Mouse (Mus musculus): ENCODE results near the gene Ssh3.

DNA sequence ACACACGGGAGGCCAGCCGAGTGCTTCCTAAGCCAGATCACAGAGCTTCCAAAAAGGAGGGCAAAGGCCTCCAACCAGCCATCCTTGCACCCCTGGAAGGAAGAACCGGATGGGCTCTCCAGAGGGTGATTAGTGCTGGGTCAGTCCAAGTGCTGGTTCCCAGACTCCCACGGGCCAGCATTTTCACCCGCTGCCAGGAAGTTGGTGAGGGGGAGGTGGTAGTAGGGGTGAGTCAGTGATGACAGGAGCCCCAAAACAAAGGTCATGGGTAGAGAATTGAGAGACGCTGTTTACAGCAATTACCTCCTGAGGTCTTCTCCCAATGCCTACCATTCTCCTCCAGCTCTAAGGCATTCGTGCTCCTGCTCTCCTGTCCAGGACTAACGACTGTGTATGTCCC, 38.6 kb downstream of the Ssh3 start:
- no peak for TF ChIP-seq HCFC1 (IDR thresholded peaks at IDR 0.05; ENCODE audit: borderline replicate concordance, insufficient read depth, low read length)
- no peak for TF ChIP-seq MAFK (IDR thresholded peaks at IDR 0.05; ENCODE audit: insufficient read depth, low read depth, low read length)
- TF ChIP-seq CHD2 (IDR thresholded peaks at IDR 0.05; ENCODE audit: low read depth, low read length), result no peak
- no peak for TF ChIP-seq ZNF384 (IDR thresholded peaks at IDR 0.05; ENCODE audit: low read depth, low read length)
- no peak for TF ChIP-seq ZC3H11A (IDR thresholded peaks at IDR 0.05; ENCODE audit: borderline replicate concordance, low read depth, low read length)
